Mouse (Mus musculus): ENCODE data around the gene Srebf1. TPM values are rescaled to one million over a fixed set of nuclear protein-coding genes. Genes with fewer than 3 reads are reported as not detected.

Srebf1 gene
- polyA plus RNA-seq, 1 experiment = 78.3 TPM

DNA sequence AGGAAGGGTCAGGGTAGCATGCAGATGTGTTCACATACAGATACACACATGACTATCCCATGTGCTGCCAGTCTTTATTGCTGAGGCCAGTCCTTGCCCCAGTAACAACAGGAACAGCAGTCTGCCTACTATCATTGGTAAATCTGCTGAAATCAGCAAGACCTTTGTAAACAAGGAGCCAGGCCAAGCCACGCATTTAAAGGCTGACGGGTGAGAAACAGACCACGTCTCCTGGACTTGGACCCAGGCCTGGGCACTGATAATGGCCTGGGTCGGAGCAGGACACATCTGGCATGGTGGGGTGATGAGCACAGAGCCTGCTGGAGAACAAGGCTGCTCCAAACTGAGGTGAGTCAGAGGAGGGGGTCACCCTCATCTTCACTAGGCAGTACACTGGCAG is 18.1 kb upstream of the Srebf1 start:
- no peak for DNase-seq (ENCODE audit: extremely low spot score in 1 of 2, low spot score in 1 of 2)

DNA sequence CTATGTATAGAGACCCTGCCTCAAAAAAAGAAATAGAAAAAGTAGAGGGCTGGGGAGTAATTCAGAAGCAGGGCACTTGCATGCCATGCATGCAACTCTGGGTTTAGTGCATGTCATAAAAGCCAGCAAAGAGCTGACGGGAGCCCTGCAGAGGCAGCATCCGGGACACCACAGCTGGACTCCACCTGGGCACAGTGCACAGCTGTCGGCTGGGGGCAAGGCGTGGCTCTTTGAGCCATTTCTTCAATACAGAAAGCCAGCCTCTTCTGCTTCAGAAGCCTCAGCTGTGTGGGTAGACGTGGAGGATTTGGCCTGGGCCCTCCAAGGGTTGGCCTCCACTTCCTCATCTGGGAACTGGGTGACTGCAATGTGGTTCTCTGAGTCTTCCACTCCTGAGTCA is 13.0 kb upstream of the Srebf1 start:
- DNase-seq (ENCODE audit: extremely low spot score in 1 of 2, low spot score in 1 of 2) = no peak

DNA sequence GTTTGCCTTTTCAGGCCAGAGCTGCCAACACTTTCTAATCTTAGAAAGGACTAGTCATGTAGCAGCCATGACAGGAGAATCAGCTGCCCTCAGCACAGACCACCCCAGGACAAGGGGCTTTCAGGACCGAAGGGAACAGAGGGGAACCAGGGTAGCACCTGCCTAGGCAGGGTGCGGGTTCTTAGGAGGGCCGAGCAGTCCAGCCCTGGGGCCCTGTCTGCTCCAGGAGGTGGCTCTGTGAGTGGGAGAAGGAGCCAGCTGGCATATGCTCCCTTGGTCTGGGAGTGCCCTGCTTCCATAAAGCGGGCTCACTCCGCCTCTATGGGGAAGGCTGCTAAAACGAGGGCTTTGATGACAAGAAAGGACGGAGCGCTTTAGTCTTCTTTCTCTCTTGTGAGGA is 10.9 kb upstream of the Srebf1 start:
- DNase-seq (ENCODE audit: extremely low spot score in 1 of 2, low spot score in 1 of 2) = peak in 1 of 2 experiments; percentile 53

DNA sequence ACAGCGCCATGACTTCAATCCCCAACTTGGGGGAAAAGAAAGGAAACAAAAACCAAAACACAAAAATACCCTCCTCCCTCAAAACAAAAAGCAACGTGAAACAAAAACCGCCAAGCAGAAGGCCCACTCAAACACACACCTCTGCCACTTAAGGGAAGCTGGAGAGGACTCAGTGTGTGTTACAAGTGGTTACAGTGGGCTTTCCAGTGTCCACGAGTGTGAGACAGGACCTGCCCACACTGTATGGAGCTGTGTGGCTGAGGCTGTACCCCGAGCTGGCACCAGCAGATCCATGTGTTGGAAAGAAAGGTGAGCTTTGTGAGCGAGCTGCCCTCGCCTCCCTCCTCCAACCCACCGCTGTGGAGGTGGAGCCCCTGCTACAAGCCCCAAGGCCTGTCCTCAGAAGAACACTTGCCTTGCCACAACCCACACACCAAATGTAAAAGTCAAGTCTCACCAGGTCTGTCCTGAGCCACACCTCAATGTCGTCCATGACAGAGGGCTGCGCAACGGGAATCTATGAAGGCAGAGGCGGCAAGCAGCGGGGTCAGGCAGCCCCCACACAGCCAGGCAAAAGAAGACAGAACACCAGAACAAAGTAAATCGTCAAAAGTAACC is 10.2 kb upstream of the Srebf1 start:
- no peak for DNase-seq (ENCODE audit: extremely low spot score in 1 of 2, low spot score in 1 of 2)

DNA sequence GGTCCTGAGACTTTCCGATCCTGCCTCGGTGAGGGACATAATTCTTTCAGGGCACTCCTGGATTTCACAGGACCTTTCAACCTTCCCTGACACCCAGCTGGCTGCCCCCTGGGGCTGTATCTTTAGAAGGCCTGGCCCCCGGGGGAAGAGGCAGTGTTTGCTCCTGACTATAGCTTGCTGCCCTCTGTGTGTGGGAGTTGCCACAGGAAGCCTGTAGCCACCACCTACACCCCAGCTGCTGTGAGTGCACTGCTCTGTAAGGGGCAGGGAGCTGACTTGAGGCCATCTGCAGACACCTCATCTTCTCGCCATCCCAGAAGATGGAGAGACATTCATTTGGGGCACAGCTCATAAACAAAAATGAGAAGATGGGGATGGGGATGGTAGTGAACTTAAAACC is 9.6 kb upstream of the Srebf1 start:
- no peak for DNase-seq (ENCODE audit: extremely low spot score in 1 of 2, low spot score in 1 of 2)

DNA sequence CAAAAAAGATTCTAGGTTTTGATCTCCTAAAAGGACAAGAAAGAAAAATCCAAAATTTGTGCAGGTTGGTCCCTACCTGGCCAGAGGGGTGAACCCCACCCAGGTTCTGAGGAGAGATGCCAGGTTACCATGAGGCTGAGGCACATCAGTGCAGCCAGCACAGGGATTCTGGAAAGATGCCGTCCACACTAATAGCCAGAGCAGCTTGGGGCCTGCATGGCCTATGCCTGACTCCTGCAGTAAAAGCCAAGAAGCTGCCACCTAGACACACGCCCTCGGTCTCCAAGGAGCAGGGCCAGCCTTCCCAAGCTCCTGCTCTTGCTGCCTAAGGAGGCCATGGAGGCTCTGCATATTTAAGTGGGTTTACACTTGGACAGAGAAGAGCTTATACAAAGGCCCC is 8.9 kb upstream of the Srebf1 start:
- no peak for DNase-seq (ENCODE audit: extremely low spot score in 1 of 2, low spot score in 1 of 2)

DNA sequence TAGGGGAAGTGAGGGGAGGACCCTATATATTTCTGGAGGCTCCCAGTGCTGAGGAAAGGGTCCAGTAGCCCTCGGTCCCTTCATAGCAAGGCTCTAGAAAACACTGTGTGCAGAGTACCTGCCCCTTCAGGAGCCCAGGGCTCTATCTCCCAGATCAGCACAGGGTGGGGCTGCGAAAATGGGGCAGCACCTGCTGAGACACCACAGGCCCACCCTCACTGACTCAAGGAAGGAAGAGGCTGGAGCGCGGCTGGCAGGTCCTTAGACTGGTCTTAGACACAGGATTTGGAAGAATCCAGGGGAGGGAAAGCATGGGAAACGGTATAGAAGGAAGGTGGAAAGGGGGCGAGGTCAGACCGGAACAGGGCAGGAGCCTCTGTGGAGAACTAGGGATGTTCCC is 8.1 kb upstream of the Srebf1 start:
- DNase-seq (ENCODE audit: extremely low spot score in 1 of 2, low spot score in 1 of 2) = no peak

DNA sequence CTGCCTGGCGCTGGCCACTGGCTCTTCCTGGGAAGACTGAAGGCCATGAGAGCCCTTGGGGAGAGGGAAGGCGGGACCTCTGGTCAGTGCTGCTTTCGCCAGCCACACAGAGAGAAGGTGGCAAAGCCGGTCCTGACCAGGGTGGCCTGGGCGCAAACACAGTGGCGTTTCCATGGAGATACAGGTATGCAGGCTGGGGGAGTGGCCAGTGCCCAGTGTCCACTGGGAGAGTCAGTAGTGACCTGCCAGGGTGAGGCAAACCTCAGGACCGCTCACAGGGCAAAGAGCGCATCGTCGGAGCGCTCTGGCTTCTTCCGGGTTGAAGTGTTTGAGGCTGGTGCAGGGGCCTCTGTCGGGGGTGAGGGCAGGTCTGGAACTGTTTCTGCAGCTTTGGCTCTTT is 7.4 kb upstream of the Srebf1 start:
- DNase-seq (ENCODE audit: extremely low spot score in 1 of 2, low spot score in 1 of 2) = no peak

DNA sequence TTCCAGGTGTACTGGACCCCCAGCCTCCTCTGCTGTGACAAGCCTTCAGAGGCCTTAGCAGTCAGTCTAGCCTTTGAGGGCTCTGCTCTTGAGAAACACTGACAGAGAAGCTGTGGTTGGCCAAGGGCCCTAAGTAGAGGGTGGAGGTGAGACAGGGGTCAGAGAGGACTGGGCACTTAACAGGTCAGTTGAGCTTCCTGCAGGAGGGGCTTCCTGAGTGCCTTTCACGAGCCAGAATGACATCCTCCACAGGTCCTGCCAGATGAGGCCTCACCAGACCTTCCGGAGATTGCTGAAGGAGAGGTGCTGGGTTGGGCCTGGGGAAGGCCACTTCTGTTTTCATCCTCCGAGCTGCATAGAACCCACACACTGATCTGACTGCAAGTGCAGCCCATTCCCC is 6.1 kb upstream of the Srebf1 start:
- DNase-seq (ENCODE audit: extremely low spot score in 1 of 2, low spot score in 1 of 2) = no peak

DNA sequence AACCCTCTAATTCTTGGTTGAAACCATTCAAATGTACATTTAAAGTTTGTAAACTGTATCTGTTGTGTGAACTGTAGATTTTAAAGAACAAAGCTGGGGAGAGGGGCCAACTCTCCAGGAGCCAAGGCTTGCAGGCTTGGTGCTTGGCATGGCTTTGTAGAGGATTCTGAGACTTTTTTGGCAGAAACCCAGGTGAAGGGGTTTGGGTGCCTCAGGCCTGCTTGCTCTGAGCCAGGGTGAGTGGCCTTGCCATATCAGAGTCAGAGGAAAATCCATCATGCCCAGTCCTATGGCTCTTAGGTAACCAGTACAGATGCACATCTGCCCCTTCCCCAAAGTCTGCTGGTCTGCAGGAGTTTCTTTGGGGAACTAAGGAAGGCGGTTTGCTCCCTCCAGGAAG is 3.5 kb upstream of the Srebf1 start:
- no peak for DNase-seq (ENCODE audit: extremely low spot score in 1 of 2, low spot score in 1 of 2)

DNA sequence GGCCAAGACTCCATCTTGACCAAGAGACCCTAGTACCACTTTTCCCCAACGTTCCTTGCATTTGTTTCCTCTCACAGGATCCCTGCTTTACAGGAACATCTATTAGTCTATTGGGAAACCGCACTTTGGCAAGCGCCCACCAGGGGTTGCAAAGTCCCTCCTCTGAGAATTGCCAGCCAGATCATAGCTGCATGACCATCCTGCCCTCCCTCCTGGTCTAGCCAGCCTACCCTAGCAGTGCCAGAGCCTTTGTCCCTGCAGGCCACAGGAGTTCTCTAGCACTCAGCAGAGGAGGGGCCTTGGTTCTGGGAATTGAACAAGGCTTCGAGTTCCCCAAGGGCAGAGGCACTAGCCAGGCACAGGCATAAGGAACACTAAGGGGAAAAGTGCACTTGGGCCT is 2.3 kb upstream of the Srebf1 start:
- DNase-seq (ENCODE audit: extremely low spot score in 1 of 2, low spot score in 1 of 2) = no peak

DNA sequence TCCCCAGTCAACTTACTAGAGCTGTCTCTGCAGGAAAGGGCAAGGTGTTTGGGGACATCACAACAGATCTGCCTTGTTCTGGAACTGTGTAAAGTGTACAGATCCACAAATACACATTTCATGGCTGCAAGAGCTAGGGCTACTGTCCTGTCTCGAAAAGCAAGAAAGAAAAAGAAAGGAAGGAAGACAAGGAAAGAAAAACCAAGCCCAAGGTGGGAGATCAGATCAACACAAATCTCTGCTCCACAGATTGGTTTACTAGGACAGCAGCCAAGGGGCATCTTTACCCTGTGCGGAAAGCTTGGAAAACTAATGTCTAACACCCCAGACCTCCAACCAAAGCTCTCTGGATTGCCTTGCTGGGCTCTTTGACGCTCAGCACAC is 304 bp downstream of the Srebf1 start:
- DNase-seq (ENCODE audit: extremely low spot score in 1 of 2, low spot score in 1 of 2) = no peak

DNA sequence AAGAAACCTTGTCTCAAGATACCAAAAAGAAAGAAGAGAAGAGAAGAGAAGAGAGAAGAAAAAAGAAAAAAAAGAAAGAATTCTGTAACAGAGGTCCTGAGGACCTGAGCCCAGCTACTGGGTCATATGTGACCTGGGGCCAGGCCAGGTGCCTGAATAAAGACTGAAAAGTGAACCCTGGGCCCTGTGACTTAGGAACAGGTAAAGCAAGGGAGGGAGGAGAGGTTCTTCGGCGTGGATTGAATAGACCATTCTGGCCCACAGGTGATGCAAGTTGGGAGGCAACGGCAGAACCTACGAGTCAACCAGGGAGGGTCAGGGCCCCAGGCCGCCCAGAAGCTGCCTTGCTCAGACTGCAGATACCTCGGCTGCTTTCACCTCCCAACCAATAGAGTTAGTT is 956 bp downstream of the Srebf1 start:
- DNase-seq (ENCODE audit: extremely low spot score in 1 of 2, low spot score in 1 of 2) = no peak

DNA sequence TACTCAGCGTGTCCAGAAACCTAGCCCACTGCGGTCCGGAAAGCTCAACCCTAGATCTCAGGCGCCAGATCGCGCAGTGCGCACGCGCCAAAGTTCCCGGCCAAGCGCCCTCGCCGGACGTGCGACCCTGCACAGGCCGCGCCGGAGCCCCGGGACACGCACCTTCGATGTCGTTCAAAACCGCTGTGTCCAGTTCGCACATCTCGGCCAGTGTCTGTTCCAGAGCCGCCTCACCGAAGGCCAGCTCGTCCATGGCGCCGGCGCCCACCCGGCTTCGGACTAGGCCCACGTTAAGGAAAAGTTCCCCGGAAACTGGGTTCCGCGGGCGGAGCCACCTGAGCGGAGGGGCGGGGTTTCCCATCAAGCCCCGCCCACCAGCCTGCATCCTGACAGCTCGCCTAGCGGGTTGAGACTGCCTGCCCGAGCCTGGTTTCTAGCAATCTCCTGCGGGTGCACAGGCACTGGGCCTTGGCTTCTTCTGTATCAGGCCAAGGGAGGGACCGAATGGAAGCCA is 2.0 kb downstream of the Srebf1 start:
- DNase-seq (ENCODE audit: extremely low spot score in 1 of 2, low spot score in 1 of 2) = peak; percentile 62 to 88

DNA sequence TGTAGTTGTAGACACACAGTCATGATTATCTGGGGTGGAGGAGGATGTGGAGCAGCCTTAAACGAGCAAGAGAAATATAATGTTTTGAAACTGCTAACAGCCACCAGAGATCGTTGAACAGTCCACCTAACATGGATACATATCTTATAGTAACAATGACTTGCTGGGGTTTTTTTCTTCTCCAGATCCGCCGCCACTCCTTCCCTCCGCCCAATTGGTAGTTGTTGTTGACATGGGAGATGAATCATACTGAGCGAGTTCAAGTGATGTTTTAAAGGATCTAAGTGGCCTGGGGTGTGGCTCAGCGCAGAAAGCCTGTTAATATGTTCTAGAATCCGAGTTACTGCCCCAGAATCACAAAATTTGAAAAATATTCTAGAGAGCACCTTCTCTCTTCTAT is 2.8 kb downstream of the Srebf1 start:
- DNase-seq (ENCODE audit: extremely low spot score in 1 of 2, low spot score in 1 of 2) = no peak

DNA sequence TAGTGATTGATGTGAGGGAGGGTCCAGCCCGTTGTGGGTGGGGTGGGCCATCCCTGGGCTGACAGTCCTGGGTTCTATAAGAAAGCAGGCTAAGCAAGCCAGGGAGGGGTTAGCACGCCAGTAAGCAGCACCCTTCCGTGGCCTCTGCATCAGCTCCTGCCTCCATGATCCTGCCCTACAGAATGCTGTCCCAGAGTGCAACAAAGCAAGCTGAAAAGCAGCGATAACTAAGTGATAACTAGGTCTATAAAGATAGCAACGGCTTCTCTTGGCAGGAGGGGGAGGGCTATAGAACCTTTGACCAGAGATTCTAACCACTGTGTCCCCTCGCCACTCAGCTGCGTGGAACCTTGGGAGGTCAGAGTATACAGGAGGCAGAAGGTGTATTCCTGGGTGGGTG is 4.9 kb downstream of the Srebf1 start:
- no peak for DNase-seq (ENCODE audit: extremely low spot score in 1 of 2, low spot score in 1 of 2)

DNA sequence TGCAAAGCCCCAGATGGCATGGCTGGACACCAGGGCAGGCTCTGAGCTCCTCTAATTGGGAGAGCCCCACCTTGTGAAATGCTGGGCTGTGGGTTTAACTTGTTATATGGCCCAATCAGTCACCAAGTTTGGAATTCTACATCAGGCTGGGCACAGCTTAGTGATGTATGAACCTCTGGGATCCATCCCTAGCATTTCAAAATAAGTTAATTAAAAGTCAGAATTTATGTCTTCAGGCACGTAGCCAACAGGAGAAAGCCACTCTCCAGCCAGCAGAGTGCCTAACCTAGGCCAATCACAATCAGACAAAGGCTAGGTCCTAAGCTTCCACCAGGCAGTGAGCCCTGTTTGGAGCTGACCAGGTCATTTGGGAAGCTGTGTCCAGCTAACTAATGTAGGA is 5.7 kb downstream of the Srebf1 start:
- DNase-seq (ENCODE audit: extremely low spot score in 1 of 2, low spot score in 1 of 2) = no peak

DNA sequence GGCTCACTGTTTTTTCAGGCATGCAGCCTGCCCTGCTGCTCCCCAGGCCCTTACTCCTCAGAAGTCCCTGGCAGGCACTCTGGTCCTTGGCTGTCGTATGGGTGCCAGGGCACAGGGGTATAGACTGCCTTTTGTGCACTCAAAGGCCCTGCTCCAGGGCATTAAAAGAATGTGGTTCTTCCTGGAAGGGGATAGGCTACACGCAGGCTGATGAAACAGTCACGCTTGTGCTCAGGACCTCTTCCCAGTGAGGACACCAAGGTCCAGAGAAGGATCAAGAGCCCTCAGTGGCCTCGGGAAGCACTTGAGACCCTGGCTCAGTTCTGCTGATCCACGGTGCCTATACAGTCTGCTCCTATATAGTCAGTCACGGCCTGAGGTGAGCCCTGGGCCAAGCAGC is 9.1 kb downstream of the Srebf1 start:
- DNase-seq (ENCODE audit: extremely low spot score in 1 of 2, low spot score in 1 of 2) = no peak

DNA sequence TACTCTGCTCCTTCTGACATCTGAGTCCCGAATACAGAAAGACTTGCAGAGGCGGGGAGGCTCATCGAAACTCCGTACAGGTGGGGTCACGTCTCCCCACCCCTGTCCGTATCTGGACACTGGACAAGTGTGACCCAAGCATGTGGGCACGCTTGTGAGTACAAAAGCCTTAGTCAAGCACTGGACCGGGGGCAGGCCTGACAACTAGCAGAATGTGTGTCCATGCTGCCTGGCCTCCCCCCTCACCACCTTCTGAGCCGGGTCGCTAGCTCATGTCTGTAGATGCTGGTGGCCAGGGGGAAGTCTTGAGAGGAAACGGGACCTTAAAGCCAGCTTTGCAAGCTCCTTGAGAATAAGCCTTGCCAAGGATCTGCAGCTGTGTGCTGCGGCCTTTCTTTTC is 10.6 kb downstream of the Srebf1 start:
- no peak for DNase-seq (ENCODE audit: extremely low spot score in 1 of 2, low spot score in 1 of 2)

DNA sequence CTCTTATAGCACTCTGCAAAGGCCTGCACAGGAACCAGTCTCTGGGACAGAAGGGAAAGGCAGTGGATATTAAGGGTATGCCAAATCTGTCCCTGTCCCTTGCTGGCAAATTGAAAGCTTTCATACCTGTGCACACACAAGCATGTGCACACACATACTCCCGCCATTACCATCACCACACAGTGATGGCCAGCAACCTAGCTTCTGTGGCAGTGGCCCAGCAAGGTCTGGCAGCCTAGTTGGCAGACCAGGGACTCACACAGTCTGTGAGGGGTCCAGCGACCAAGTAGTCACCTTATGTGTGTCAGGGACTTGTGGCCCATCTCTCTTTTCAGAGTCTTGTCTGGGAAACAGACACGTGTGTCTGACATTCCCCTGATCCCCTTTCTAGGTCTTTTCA is 11.2 kb downstream of the Srebf1 start:
- DNase-seq (ENCODE audit: extremely low spot score in 1 of 2, low spot score in 1 of 2) = no peak

DNA sequence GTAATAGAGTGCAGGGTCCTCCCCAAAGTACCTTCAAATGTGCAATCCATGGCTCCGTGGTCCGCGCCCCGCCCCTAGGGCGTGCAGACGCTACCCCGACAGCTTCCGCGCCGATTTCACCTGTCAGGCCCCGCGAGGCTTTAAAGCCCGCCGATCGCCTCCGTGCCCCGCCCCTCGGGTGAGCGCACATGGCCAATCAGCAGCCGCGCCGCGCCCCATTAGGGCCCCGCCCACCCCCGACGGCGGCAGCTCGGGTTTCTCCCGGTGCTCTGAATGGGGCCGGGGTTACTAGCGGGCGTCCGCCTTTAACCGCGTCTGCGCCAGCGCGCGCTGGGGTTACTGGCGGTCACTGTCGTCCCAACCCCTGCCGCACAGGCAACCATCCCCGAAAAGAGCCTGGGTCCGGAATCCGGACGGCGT is 12.1 kb downstream of the Srebf1 start:
- peak; percentile 70 to 85 for DNase-seq (ENCODE audit: extremely low spot score in 1 of 2, low spot score in 1 of 2)

DNA sequence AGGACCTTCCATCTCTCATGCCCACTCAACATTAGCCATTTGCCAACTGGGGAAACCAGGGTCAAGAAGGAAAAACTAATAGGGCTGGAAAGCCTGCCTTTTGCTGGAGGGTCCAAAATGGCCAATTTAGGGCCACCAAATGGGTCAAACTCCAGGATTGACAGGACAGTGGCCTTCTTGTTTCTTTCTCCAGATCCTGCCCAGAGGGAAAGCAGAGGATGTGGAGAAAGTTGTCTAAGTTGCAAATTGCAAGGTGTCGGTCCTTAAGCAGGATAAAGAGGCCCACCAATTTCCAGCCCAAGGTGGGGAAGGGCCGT is 12.5 kb downstream of the Srebf1 start:
- no peak for DNase-seq (ENCODE audit: extremely low spot score in 1 of 2, low spot score in 1 of 2)

DNA sequence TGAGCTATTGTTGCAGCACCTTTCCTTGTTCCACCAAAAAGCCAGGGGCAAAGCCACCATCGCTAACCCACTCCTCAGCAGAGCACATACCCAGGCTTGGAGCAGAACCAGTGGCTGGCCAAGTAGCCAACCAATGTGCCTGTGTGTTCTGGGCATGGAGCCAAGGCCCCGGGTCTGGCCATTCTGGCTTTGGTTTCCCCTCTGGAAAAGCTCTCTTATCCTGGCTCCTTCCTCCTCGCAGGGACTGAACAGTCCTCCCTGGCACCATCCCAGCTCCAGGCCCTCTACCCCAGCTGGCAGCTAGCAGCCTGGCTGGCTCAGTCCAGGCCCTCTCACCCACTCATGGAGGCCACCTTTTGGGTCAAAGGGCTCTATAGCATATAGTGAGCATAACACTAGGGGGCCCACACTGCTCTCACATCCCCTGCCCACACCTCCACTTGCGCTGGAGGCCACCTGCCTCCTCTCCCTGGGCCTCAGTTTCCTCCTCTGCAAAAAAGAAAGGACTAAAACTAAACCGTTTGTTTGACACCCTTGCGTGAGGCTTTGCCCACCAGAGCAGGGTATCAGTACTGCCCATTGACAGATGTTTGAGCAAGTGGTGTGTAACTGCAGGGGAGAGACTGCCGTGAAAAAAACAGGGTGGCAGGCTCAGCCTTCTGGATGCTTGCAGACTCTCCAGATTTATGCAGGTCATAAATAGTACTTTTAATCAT is 13.0 kb downstream of the Srebf1 start:
- DNase-seq (ENCODE audit: extremely low spot score in 1 of 2, low spot score in 1 of 2) = peak; percentile 67 to 85
